Mouse (Mus musculus) forebrain, postnatal 0 days (tissue): ENCODE data around the gene Gnaq. TPM values are rescaled to one million over a fixed set of nuclear protein-coding genes. Genes with fewer than 3 reads are reported as not detected.

Source experiments
- ATAC-seq: fragments of 200-750 bp; cut with Nextera tagmentation; 2 replicates; pipeline ENCODE4 v1.8.0; 2017; ENCODE audit warnings: mild to moderate bottlenecking, moderate library complexity
- DNase-seq: peaks from one replicate; pipeline ENCODE4 v3.0.0-alpha.2; 2015
- H3K27ac ChIP-seq: fragments of 300-500 bp; sonication (generic); 2 replicates; pipeline ENCODE4 v1.5.1; 2014; ENCODE audit warnings: low read depth, mild to moderate bottlenecking, antibody characterized with exemption, low read length, moderate library complexity, mixed read lengths
- H3K27me3 ChIP-seq: fragments of 300-500 bp; sonication (generic); 2 replicates; pipeline ENCODE4 v1.6.1; 2014; ENCODE audit warnings: mild to moderate bottlenecking, low read length, mixed read lengths; ENCODE audit not compliant: insufficient read depth
- H3K36me3 ChIP-seq: fragments of 300-500 bp; sonication (generic); 2 replicates; pipeline ENCODE4 v1.6.1; 2014; ENCODE audit warnings: mild to moderate bottlenecking, moderate library complexity; ENCODE audit not compliant: insufficient read depth
- H3K4me1 ChIP-seq: fragments of 300-500 bp; sonication (generic); 2 replicates; pipeline ENCODE4 v1.6.1; 2014; ENCODE audit warnings: antibody characterized with exemption; ENCODE audit not compliant: insufficient read depth
- H3K4me2 ChIP-seq: fragments of 300-500 bp; sonication (generic); 2 replicates; pipeline ENCODE4 v1.6.1; 2014; ENCODE audit warnings: low read depth, mild to moderate bottlenecking, moderate library complexity
- H3K4me3 ChIP-seq: fragments of 300-500 bp; sonication (generic); 2 replicates; pipeline ENCODE4 v1.5.1; 2014; ENCODE audit warnings: low read depth, low read length, mixed read lengths
- H3K9ac ChIP-seq: fragments of 300-500 bp; sonication (generic); 2 replicates; pipeline ENCODE4 v1.6.1; 2014; ENCODE audit warnings: mild to moderate bottlenecking
- H3K9me3 ChIP-seq: fragments of 300-500 bp; sonication (generic); 2 replicates; pipeline ENCODE4 v1.6.1; 2016; ENCODE audit warnings: low read length
- CTCF ChIP-seq: sonication (generic); IDR thresholded peaks from 2 replicates; pipeline ENCODE4 v1.5.1; 2016; ENCODE audit warnings: antibody characterized with exemption, control low read depth, low read depth
- WGBS: fragments of 180-500 bp; shearing (Covaris S2); extraction: QIAGEN DNeasy Blood & Tissue Kit; methylation state at CpG from one replicate; pipeline ENCODE4 v1.1.7; 2014; 5-methylcytosine and 5-hydroxymethylcytosine counted together
- polyA plus RNA-seq: library from polyadenylated mRNA; unstranded; fragments of >200 nt; fragmentation: Nextera tagmentation; extraction: Ambion mirVana; gene quantifications from 2 replicates; pipeline ENCODE4 v1.2.1, GENCODE M21; 2015
- total RNA-seq: library from RNA; depleted of rRNA; stranded (reverse); fragments of >200 nt; gene quantifications from 2 replicates; pipeline ENCODE4 v1.2.3, GENCODE M21; 2014

Gene Gnaq
- total and polyA plus RNA-seq, 2 experiments from 2014 or later = 94.2 to 143 TPM

GRCm38 (mm10) chr19:16287971-16288370 lies 155.3 kb downstream of the Gnaq start:
- no peak overlapping the region for H3K4me3 ChIP-seq
- H3K27ac ChIP-seq = no peak overlapping the region
- H3K9ac ChIP-seq = no peak overlapping the region
- H3K4me2 ChIP-seq = no peak overlapping the region
- peak; percentile 14; the same call in 1 of the 2 replicates for ATAC-seq
- H3K9me3 ChIP-seq = no peaks in the 10 kb centered on the region
- no peak for TF ChIP-seq CTCF
- WGBS = 70% methylated on average over 7 of the region's 7 CpGs
- peak; percentile 10 for DNase-seq
- no peaks in the 10 kb centered on the region for H3K36me3 ChIP-seq
- H3K27me3 ChIP-seq = no peaks in the 10 kb centered on the region
- H3K4me1 ChIP-seq = peaks cover 28% of the 10 kb centered on the region

- Histone ChIP-seq H3K9me3 (no peaks in the 10 kb centered on the region), H3K9ac (no peak overlapping the region), H3K27me3 (no peaks in the 10 kb centered on the region), H3K4me1 (peaks cover 19% of the 10 kb centered on the region), H3K4me2 (no peak overlapping the region), H3K4me3 (no peak overlapping the region), H3K27ac (no peak overlapping the region), H3K36me3 (no peaks in the 10 kb centered on the region)
- no peak for TF ChIP-seq CTCF
- no peak for ATAC-seq
- DNase-seq = no peak
- 75% methylated on average over 3 of the region's 3 CpGs for WGBS
Measured at GRCm38 (mm10) chr19:16291088-16291487, 158.5 kb downstream of the Gnaq start.

- 70% methylated on average over 2 of the region's 2 CpGs for WGBS
- Histone ChIP-seq H3K4me2 (no peak overlapping the region), H3K9ac (no peak overlapping the region), H3K4me1 (peaks cover 15% of the 10 kb centered on the region), H3K9me3 (no peaks in the 10 kb centered on the region), H3K4me3 (no peak overlapping the region), H3K27me3 (no peaks in the 10 kb centered on the region), H3K36me3 (no peaks in the 10 kb centered on the region), H3K27ac (0 out of 2 replicates have a peak overlapping the region, but pooled peaks have one; percentile 29)
- DNase-seq (no peak), ATAC-seq (peak; percentile 43; the same call in 1 of the 2 replicates)
- TF ChIP-seq CTCF = no peak
Measured at GRCm38 (mm10) chr19:16292056-16292608, 159.5 kb downstream of the Gnaq start.

- no peak for TF ChIP-seq CTCF
- Histone ChIP-seq H3K9me3 (no peaks in the 10 kb centered on the region), H3K27ac (no peak overlapping the region), H3K4me3 (no peak overlapping the region), H3K27me3 (no peaks in the 10 kb centered on the region), H3K4me2 (no peak overlapping the region), H3K36me3 (no peaks in the 10 kb centered on the region), H3K4me1 (peaks cover 15% of the 10 kb centered on the region; the same call in 1 of the 2 replicates), H3K9ac (no peak overlapping the region)
- WGBS = 100% methylated on average over 1 of the region's 1 CpGs
- ATAC-seq (no peak), DNase-seq (no peak)
Measured at GRCm38 (mm10) chr19:16292978-16293377, 160.3 kb downstream of the Gnaq start.

- no peak overlapping the region for H3K4me3 ChIP-seq
- ATAC-seq = no peak
- no peaks in the 10 kb centered on the region for H3K9me3 ChIP-seq
- TF ChIP-seq CTCF = no peak
- H3K27ac ChIP-seq = no peak overlapping the region
- H3K9ac ChIP-seq = no peak overlapping the region
- H3K4me2 ChIP-seq = no peak overlapping the region
- no peak for DNase-seq
- no peaks in the 10 kb centered on the region for H3K27me3 ChIP-seq
- H3K36me3 ChIP-seq = no peaks in the 10 kb centered on the region
- no peaks in the 10 kb centered on the region for H3K4me1 ChIP-seq
- WGBS = 84% methylated on average over 4 of the region's 4 CpGs
Measured at GRCm38 (mm10) chr19:16300413-16300812, 167.8 kb downstream of the Gnaq start.

GRCm38 (mm10) chr19:16301336-16301735 lies 168.7 kb downstream of the Gnaq start:
- no peak for DNase-seq
- Histone ChIP-seq H3K36me3 (no peaks in the 10 kb centered on the region), H3K27ac (no peak overlapping the region), H3K4me3 (no peak overlapping the region), H3K9me3 (no peaks in the 10 kb centered on the region), H3K4me1 (no peaks in the 10 kb centered on the region), H3K9ac (no peak overlapping the region), H3K4me2 (no peak overlapping the region), H3K27me3 (no peaks in the 10 kb centered on the region)
- WGBS = 76% methylated on average over 7 of the region's 7 CpGs
- TF ChIP-seq CTCF = no peak
- no peak for ATAC-seq

- DNase-seq (no peak), ATAC-seq (no peak)
- no peak for TF ChIP-seq CTCF
- no peak overlapping the region for H3K9ac ChIP-seq
- H3K4me2 ChIP-seq = no peak overlapping the region
- H3K36me3 ChIP-seq = no peaks in the 10 kb centered on the region
- H3K27ac ChIP-seq = no peak overlapping the region
- no peaks in the 10 kb centered on the region for H3K9me3 ChIP-seq
- H3K27me3 ChIP-seq = no peaks in the 10 kb centered on the region
- no peaks in the 10 kb centered on the region for H3K4me1 ChIP-seq
- H3K4me3 ChIP-seq = no peak overlapping the region
Measured at GRCm38 (mm10) chr19:16309031-16309430, 176.4 kb downstream of the Gnaq start.
